Mouse (Mus musculus): ENCODE data around the gene Strap. TPM values are rescaled to one million over a fixed set of nuclear protein-coding genes. Genes with fewer than 3 reads are reported as not detected.

Strap gene
- total RNA-seq, 1 experiment, result 109 TPM

- peak within 1 kb of the TSS; percentile 72 to 91 for H3K4me3 ChIP-seq (ENCODE audit: insufficient read depth in 1 of 2, low read depth in 1 of 2, low read length in 2 of 2, poor library complexity in 1 of 2, severe bottlenecking in 1 of 2)
- DNase-seq (ENCODE audit: low read depth, low spot score), result peak; percentile 81
- H3K27ac ChIP-seq (ENCODE audit: insufficient read depth, low read depth, low read length, poor library complexity, severe bottlenecking), result peak within 1 kb of the TSS; percentile 38
- in situ Hi-C loops (cut with MboI; ENCODE audit: low sequenced_read_pairs in 2 of 2, unreplicated experiment in 2 of 2), result no loop called here
- no peaks in the 10 kb centered on the region for H3K4me1 ChIP-seq (ENCODE audit: control insufficient read depth in 2 of 2, insufficient read depth in 2 of 2, low read length in 2 of 2, poor library complexity in 1 of 2)
- peak within 1 kb of the TSS; percentile 68 for H3K9ac ChIP-seq (ENCODE audit: insufficient read depth, low read depth, low read length, poor library complexity, severe bottlenecking)
- no peaks in the 10 kb centered on the region for H3K9me3 ChIP-seq (ENCODE audit: control insufficient read depth, insufficient read depth, low read depth, low read length)
- TF ChIP-seq HCFC1 (IDR thresholded peaks at IDR 0.05; ENCODE audit: borderline replicate concordance, insufficient read depth, low read length), result no peak
- no peak for TF ChIP-seq CHD2 (IDR thresholded peaks at IDR 0.05; ENCODE audit: low read depth, low read length)
- no peak for TF ChIP-seq MAFK (IDR thresholded peaks at IDR 0.05; ENCODE audit: insufficient read depth, low read depth, low read length)
- TF ChIP-seq ZC3H11A (IDR thresholded peaks at IDR 0.05; ENCODE audit: borderline replicate concordance, low read depth, low read length), result no peak
- no peak for TF ChIP-seq ZNF384 (IDR thresholded peaks at IDR 0.05; ENCODE audit: low read depth, low read length)
- peaks cover 15% of the 10 kb centered on the region for H3K36me3 ChIP-seq (ENCODE audit: control insufficient read depth, insufficient read depth, low read length, poor library complexity, severe bottlenecking)
Observed at GRCm38 (mm10) chr6:137754056-137754856, 19.4 kb downstream of the Strap start, which contains the start of gene Dera. TSS of gene Dera (plus strand) at chr6:137754546.

- in situ Hi-C loops (cut with MboI; ENCODE audit: low sequenced_read_pairs in 2 of 2, unreplicated experiment in 2 of 2), result no loop called here
- no peak overlapping the region for H3K27ac ChIP-seq (ENCODE audit: insufficient read depth, low read depth, low read length, poor library complexity, severe bottlenecking)
- peaks cover 0 to 2% of the 10 kb centered on the region in 2 experiments; a peak in 1 of 4 replicates for H3K4me1 ChIP-seq (ENCODE audit: control insufficient read depth in 2 of 2, insufficient read depth in 2 of 2, low read length in 2 of 2, poor library complexity in 1 of 2)
- peaks cover 10% of the 10 kb centered on the region for H3K36me3 ChIP-seq (ENCODE audit: control insufficient read depth, insufficient read depth, low read length, poor library complexity, severe bottlenecking)
- peak overlapping the region; percentile 72 to 91 for H3K4me3 ChIP-seq (ENCODE audit: insufficient read depth in 1 of 2, low read depth in 1 of 2, low read length in 2 of 2, poor library complexity in 1 of 2, severe bottlenecking in 1 of 2)
- no peak for DNase-seq (ENCODE audit: low read depth, low spot score)
- no peak for TF ChIP-seq ZNF384 (IDR thresholded peaks at IDR 0.05; ENCODE audit: low read depth, low read length)
- TF ChIP-seq CHD2 (IDR thresholded peaks at IDR 0.05; ENCODE audit: low read depth, low read length), result no peak
- TF ChIP-seq HCFC1 (IDR thresholded peaks at IDR 0.05; ENCODE audit: borderline replicate concordance, insufficient read depth, low read length), result no peak
- TF ChIP-seq ZC3H11A (IDR thresholded peaks at IDR 0.05; ENCODE audit: borderline replicate concordance, low read depth, low read length), result no peak
- no peak for TF ChIP-seq MAFK (IDR thresholded peaks at IDR 0.05; ENCODE audit: insufficient read depth, low read depth, low read length)
- H3K9me3 ChIP-seq (ENCODE audit: control insufficient read depth, insufficient read depth, low read depth, low read length), result no peaks in the 10 kb centered on the region
- peak overlapping the region; percentile 68 for H3K9ac ChIP-seq (ENCODE audit: insufficient read depth, low read depth, low read length, poor library complexity, severe bottlenecking)
Observed at GRCm38 (mm10) chr6:137754857-137755232, 20.0 kb downstream of the Strap start.

- peaks cover 3% of the 10 kb centered on the region; the same call in 1 of the 2 replicates for H3K36me3 ChIP-seq (ENCODE audit: control insufficient read depth, insufficient read depth, low read length, poor library complexity, severe bottlenecking)
- H3K9me3 ChIP-seq (ENCODE audit: control insufficient read depth, insufficient read depth, low read depth, low read length), result no peaks in the 10 kb centered on the region
- peak; percentile 49 for DNase-seq (ENCODE audit: low read depth, low spot score)
- TF ChIP-seq ZC3H11A (IDR thresholded peaks at IDR 0.05; ENCODE audit: borderline replicate concordance, low read depth, low read length) (peak; percentile 40; the same call in 1 of the 2 replicates), ZNF384 (IDR thresholded peaks at IDR 0.05; ENCODE audit: low read depth, low read length) (no peak), CHD2 (IDR thresholded peaks at IDR 0.05; ENCODE audit: low read depth, low read length) (no peak)
- no peak overlapping the region for H3K9ac ChIP-seq (ENCODE audit: insufficient read depth, low read depth, low read length, poor library complexity, severe bottlenecking)
- no peak overlapping the region for H3K27ac ChIP-seq (ENCODE audit: insufficient read depth, low read depth, low read length, poor library complexity, severe bottlenecking)
- in situ Hi-C loops (cut with MboI; ENCODE audit: low sequenced_read_pairs in 2 of 2, unreplicated experiment in 2 of 2), result no loop called here
- H3K4me1 ChIP-seq (ENCODE audit: control insufficient read depth in 2 of 2, insufficient read depth in 2 of 2, low read length in 2 of 2, poor library complexity in 1 of 2), result peaks cover 2% of the 10 kb centered on the region in 2 experiments; a peak in 1 of 4 replicates
- no peak overlapping the region for H3K4me3 ChIP-seq (ENCODE audit: insufficient read depth in 1 of 2, low read depth in 1 of 2, low read length in 2 of 2, poor library complexity in 1 of 2, severe bottlenecking in 1 of 2)
Observed at GRCm38 (mm10) chr6:137756310-137756709, 21.4 kb downstream of the Strap start.

- in situ Hi-C loops (cut with MboI; ENCODE audit: low sequenced_read_pairs in 2 of 2, unreplicated experiment in 2 of 2), result no loop called here
- no peaks in the 10 kb centered on the region for H3K36me3 ChIP-seq (ENCODE audit: control insufficient read depth, insufficient read depth, low read length, poor library complexity, severe bottlenecking)
- no peaks in the 10 kb centered on the region for H3K9me3 ChIP-seq (ENCODE audit: control insufficient read depth, insufficient read depth, low read depth, low read length)
- H3K4me1 ChIP-seq (ENCODE audit: control insufficient read depth in 2 of 2, insufficient read depth in 2 of 2, low read length in 2 of 2, poor library complexity in 1 of 2), result peaks cover 2 to 7% of the 10 kb centered on the region in 2 experiments; a peak in 1 of 4 replicates
- DNase-seq (ENCODE audit: low read depth, low spot score), result no peak
- no peak overlapping the region for H3K9ac ChIP-seq (ENCODE audit: insufficient read depth, low read depth, low read length, poor library complexity, severe bottlenecking)
- no peak overlapping the region for H3K27ac ChIP-seq (ENCODE audit: insufficient read depth, low read depth, low read length, poor library complexity, severe bottlenecking)
- TF ChIP-seq ZNF384 (IDR thresholded peaks at IDR 0.05; ENCODE audit: low read depth, low read length), result no peak
- TF ChIP-seq ZC3H11A (IDR thresholded peaks at IDR 0.05; ENCODE audit: borderline replicate concordance, low read depth, low read length), result no peak
- TF ChIP-seq CHD2 (IDR thresholded peaks at IDR 0.05; ENCODE audit: low read depth, low read length), result no peak
- no peak for TF ChIP-seq MAFK (IDR thresholded peaks at IDR 0.05; ENCODE audit: insufficient read depth, low read depth, low read length)
- TF ChIP-seq HCFC1 (IDR thresholded peaks at IDR 0.05; ENCODE audit: borderline replicate concordance, insufficient read depth, low read length), result no peak
- H3K4me3 ChIP-seq (ENCODE audit: insufficient read depth in 1 of 2, low read depth in 1 of 2, low read length in 2 of 2, poor library complexity in 1 of 2, severe bottlenecking in 1 of 2), result no peak overlapping the region
Observed at GRCm38 (mm10) chr6:137757891-137758290, 23.0 kb downstream of the Strap start.
